Mouse (Mus musculus): ENCODE results near the gene Ifna14. TPM values are rescaled to one million over a fixed set of nuclear protein-coding genes. Genes with fewer than 3 reads are reported as not detected.

Ifna14 gene
- polyA plus RNA-seq, 1 experiment, result not detected

DNA sequence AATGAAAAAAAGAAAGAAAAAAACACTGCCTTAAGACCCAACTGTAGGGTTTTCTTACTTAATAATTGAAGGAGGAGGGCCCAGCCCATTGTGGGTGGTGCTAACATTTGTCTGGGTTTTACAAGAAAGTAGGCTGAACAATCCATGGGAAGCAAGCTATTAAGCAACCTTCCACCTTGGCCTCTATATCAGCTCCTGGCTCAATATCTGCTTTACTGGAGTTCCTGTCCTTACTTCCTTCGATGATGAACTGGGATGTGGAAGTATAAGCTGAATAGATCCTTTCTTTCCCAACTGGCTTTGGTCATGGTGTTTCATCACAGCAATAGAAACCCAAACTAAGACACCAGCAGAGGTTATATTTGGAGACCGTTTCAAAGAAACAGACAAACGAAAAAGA, 46.2 kb downstream of the Ifna14 start:
- no peaks in the 10 kb centered on the region for H3K4me1 ChIP-seq (ENCODE audit: control insufficient read depth, insufficient read depth, low read length)
- WGBS, result 84% methylated on average over 3 of the region's 3 CpGs
- no peaks in the 10 kb centered on the region for H3K27me3 ChIP-seq (ENCODE audit: control insufficient read depth, insufficient read depth, low read length)
- H3K27ac ChIP-seq (ENCODE audit: insufficient read depth, low read length), result no peak overlapping the region
- DNase-seq, result no peak
- TF ChIP-seq POLR2A (IDR thresholded peaks at IDR 0.05; ENCODE audit: borderline replicate concordance, insufficient read depth, low read length) (no peak), CTCF (IDR thresholded peaks at IDR 0.05; ENCODE audit: borderline replicate concordance, insufficient read depth, low read depth, low read length) (no peak)
- H3K4me3 ChIP-seq (replicated peaks; ENCODE audit: insufficient read depth, low read depth, low read length), result no peak overlapping the region

DNA sequence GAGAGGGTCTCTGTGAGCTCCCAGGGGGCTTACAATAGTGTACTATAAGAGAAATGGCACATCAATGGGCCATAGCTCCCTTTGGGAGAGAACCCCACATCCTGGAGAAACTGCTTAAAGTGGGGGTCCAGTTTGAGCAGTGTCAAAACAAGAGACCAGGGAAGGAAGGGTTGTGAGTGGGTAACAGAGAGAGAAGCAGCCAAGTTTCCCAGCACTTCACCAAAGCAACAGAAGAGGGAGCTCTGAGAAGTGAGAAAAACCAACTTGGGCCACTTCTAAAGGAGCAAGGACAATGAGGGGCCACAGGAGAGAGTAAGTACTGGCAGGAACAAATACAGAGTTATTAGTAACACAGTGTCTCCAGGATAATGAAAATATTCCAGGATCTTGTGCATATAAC, 48.4 kb downstream of the Ifna14 start:
- no peak overlapping the region for H3K4me3 ChIP-seq (replicated peaks; ENCODE audit: insufficient read depth, low read depth, low read length)
- no peak for DNase-seq
- TF ChIP-seq POLR2A (IDR thresholded peaks at IDR 0.05; ENCODE audit: borderline replicate concordance, insufficient read depth, low read length) (no peak), CTCF (IDR thresholded peaks at IDR 0.05; ENCODE audit: borderline replicate concordance, insufficient read depth, low read depth, low read length) (no peak)
- H3K27me3 ChIP-seq (ENCODE audit: control insufficient read depth, insufficient read depth, low read length), result no peaks in the 10 kb centered on the region
- H3K27ac ChIP-seq (ENCODE audit: insufficient read depth, low read length), result no peak overlapping the region
- no peaks in the 10 kb centered on the region for H3K4me1 ChIP-seq (ENCODE audit: control insufficient read depth, insufficient read depth, low read length)

DNA sequence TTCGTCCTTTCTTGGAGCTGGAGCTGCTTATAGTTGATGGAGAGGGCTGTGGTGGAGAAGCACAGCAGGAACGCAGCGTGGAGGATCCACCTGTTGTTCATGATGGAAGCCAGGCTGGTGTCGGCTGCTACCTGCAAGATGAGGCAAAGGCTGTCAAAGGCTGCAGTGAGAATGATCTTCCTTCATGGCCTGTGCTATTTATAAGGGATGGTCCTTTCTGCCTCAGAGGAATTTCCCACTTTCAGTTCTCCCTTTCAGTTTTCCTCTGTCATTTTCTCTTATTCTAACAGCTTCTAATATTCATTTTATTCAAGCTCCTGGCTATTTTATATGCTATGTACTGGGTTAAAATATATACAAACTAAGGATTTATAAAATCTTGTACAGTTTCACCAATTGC, 48.9 kb downstream of the Ifna14 start, which contains the start of gene Ifnb1:
TSS of gene Ifnb1 (minus strand) at position 101 of the 400 bp plus-strand sequence.
- H3K4me1 ChIP-seq (ENCODE audit: control insufficient read depth, insufficient read depth, low read length), result no peaks in the 10 kb centered on the region
- no peaks in the 10 kb centered on the region for H3K27me3 ChIP-seq (ENCODE audit: control insufficient read depth, insufficient read depth, low read length)
- no peak within 1 kb of the TSS for H3K4me3 ChIP-seq (replicated peaks; ENCODE audit: insufficient read depth, low read depth, low read length)
- 89% methylated on average over 4 of the region's 4 CpGs for WGBS
- H3K27ac ChIP-seq (ENCODE audit: insufficient read depth, low read length), result no peak within 1 kb of the TSS
- DNase-seq, result no peak
- TF ChIP-seq POLR2A (IDR thresholded peaks at IDR 0.05; ENCODE audit: borderline replicate concordance, insufficient read depth, low read length) (no peak), CTCF (IDR thresholded peaks at IDR 0.05; ENCODE audit: borderline replicate concordance, insufficient read depth, low read depth, low read length) (no peak)

Other genes with a start within 250 kb of the Ifna14 start
- 0.54 and 0.76 TPM in 2 replicates for gene Hacd4, start 132.9 kb downstream of the Ifna14 start, polyA plus RNA-seq (2012; rRNA removed)
- gene Ifnb1, start 49.0 kb downstream of the Ifna14 start, polyA plus RNA-seq (2012; rRNA removed), result not detected in 2 replicates
- gene Ifna15, start 13.6 kb downstream of the Ifna14 start, polyA plus RNA-seq (2012; rRNA removed), result not detected in 2 replicates
- gene Ifna9, start 20.6 kb upstream of the Ifna14 start, polyA plus RNA-seq (2012; rRNA removed), result not detected in 2 replicates
- gene Ifna12, start 31.6 kb upstream of the Ifna14 start, polyA plus RNA-seq (2012; rRNA removed), result not detected in 2 replicates
- not detected in 2 replicates for gene C87499, start 62.6 kb upstream of the Ifna14 start, polyA plus RNA-seq (2012; rRNA removed)
- gene Ifna13, start 72.7 kb upstream of the Ifna14 start, polyA plus RNA-seq (2012; rRNA removed), result not detected in 2 replicates
- not detected in 2 replicates for gene Ifna16, start 105.1 kb upstream of the Ifna14 start, polyA plus RNA-seq (2012; rRNA removed)
- not detected in 2 replicates for gene Ifna2, start 112.1 kb upstream of the Ifna14 start, polyA plus RNA-seq (2012; rRNA removed)
- gene Ifnab, start 119.6 kb upstream of the Ifna14 start, polyA plus RNA-seq (2012; rRNA removed), result not detected in 2 replicates
- 0.59 and 1.2 TPM in 2 replicates for gene Gm26566, start 150.0 kb upstream of the Ifna14 start, polyA plus RNA-seq (2012; rRNA removed)
- 43.6 and 44.7 TPM in 2 replicates for gene Klhl9, start 150.7 kb upstream of the Ifna14 start, polyA plus RNA-seq (2012; rRNA removed)
- not detected in 2 replicates for gene Gm13271, start 183.1 kb upstream of the Ifna14 start, polyA plus RNA-seq (2012; rRNA removed)
- not detected in 2 replicates for gene Gm13283, start 188.3 kb upstream of the Ifna14 start, polyA plus RNA-seq (2012; rRNA removed)
- gene Gm13290, start 202.0 kb upstream of the Ifna14 start, polyA plus RNA-seq (2012; rRNA removed), result not detected in 2 replicates
- not detected in 2 replicates for gene Gm13289, start 205.1 kb upstream of the Ifna14 start, polyA plus RNA-seq (2012; rRNA removed)
- not detected in 2 replicates for gene Gm13272, start 208.1 kb upstream of the Ifna14 start, polyA plus RNA-seq (2012; rRNA removed)
- gene Ifnz, start 210.3 kb upstream of the Ifna14 start, polyA plus RNA-seq (2012; rRNA removed), result not detected in 2 replicates
- gene Gm13276, start 213.9 kb upstream of the Ifna14 start, polyA plus RNA-seq (2012; rRNA removed), result not detected in 2 replicates
- not detected in 2 replicates for gene Gm13277, start 216.8 kb upstream of the Ifna14 start, polyA plus RNA-seq (2012; rRNA removed)
- gene Gm13278, start 219.8 kb upstream of the Ifna14 start, polyA plus RNA-seq (2012; rRNA removed), result not detected in 2 replicates
- gene Gm13275, start 222.7 kb upstream of the Ifna14 start, polyA plus RNA-seq (2012; rRNA removed), result not detected in 2 replicates
- not detected in 2 replicates for gene Gm13279, start 225.6 kb upstream of the Ifna14 start, polyA plus RNA-seq (2012; rRNA removed)
- not detected in 2 replicates for gene Gm13285, start 227.9 kb upstream of the Ifna14 start, polyA plus RNA-seq (2012; rRNA removed)
- not detected in 2 replicates for gene Gm13287, start 231.5 kb upstream of the Ifna14 start, polyA plus RNA-seq (2012; rRNA removed)
- not detected in 2 replicates for gene Gm13288, start 233.7 kb upstream of the Ifna14 start, polyA plus RNA-seq (2012; rRNA removed)
- not detected in 2 replicates for gene Ifna7, start 244.4 kb upstream of the Ifna14 start, polyA plus RNA-seq (2012; rRNA removed)
- not detected in 2 replicates for gene Ifna11, start 248.2 kb upstream of the Ifna14 start, polyA plus RNA-seq (2012; rRNA removed)